Mouse (Mus musculus) heart, embryonic 11.5 days (tissue): Measurements from ENCODE around the gene Hoxa7. TPM values are rescaled to one million over a fixed set of nuclear protein-coding genes. Genes with fewer than 3 reads are reported as not detected.

Experiments
- ATAC-seq: fragments of 200-750 bp; cut with Nextera tagmentation; replicated peaks from 2 replicates; pipeline ENCODE4 v1.8.0; 2017; ENCODE audit warnings: moderate library complexity; ENCODE audit not compliant: insufficient number of reproducible peaks, low FRiP score, low TSS enrichment
- H3K27ac ChIP-seq: fragments of 300-500 bp; sonication (generic); 2 replicates; pipeline ENCODE4 v1.5.1; 2014; ENCODE audit warnings: mild to moderate bottlenecking, low read depth, low read length
- H3K27me3 ChIP-seq: fragments of 300-500 bp; sonication (generic); 2 replicates; pipeline ENCODE4 v1.6.1; 2014; ENCODE audit warnings: mild to moderate bottlenecking, low read length, mixed read lengths; ENCODE audit not compliant: control insufficient read depth, insufficient read depth
- H3K36me3 ChIP-seq: fragments of 300-500 bp; sonication (generic); 2 replicates; pipeline ENCODE4 v1.6.1; 2014; ENCODE audit warnings: mild to moderate bottlenecking, low read length, moderate library complexity, mixed read lengths; ENCODE audit not compliant: control insufficient read depth, insufficient read depth
- H3K4me1 ChIP-seq: fragments of 300-500 bp; sonication (generic); 2 replicates; pipeline ENCODE4 v1.6.1; 2014; ENCODE audit warnings: low read length; ENCODE audit not compliant: control insufficient read depth, insufficient read depth
- H3K4me2 ChIP-seq: fragments of 300-500 bp; sonication (generic); 2 replicates; pipeline ENCODE4 v1.6.1; 2014; ENCODE audit warnings: mild to moderate bottlenecking, moderate library complexity
- H3K4me3 ChIP-seq: fragments of 300-500 bp; sonication (generic); 2 replicates; pipeline ENCODE4 v1.5.1; 2014; ENCODE audit warnings: low read depth, low read length
- H3K9ac ChIP-seq: fragments of 300-500 bp; sonication (generic); 2 replicates; pipeline ENCODE4 v1.6.1; 2014; ENCODE audit warnings: mild to moderate bottlenecking, low read depth, low read length, moderate library complexity
- H3K9me3 ChIP-seq: fragments of 300-500 bp; sonication (generic); replicated peaks from 2 replicates; pipeline ENCODE4 v1.6.1; 2016; ENCODE audit warnings: low read length; ENCODE audit not compliant: control insufficient read depth
- WGBS: fragments of 180-500 bp; shearing (Covaris S2); extraction: QIAGEN DNeasy Blood & Tissue Kit; methylation state at CpG from one replicate; pipeline ENCODE4 v1.1.7; 2014; ENCODE audit not compliant: insufficient replicate concordance; 5-methylcytosine and 5-hydroxymethylcytosine counted together
- polyA plus RNA-seq: library from polyadenylated mRNA; unstranded; fragments of >200 nt; fragmentation: Nextera tagmentation; extraction: Ambion mirVana; gene quantifications from 2 replicates; pipeline ENCODE4 v1.2.1, GENCODE M21; 2014

The Hoxa7 gene
- polyA plus RNA-seq, 1 experiment from 2014 or later, result 0.49 TPM

DNA sequence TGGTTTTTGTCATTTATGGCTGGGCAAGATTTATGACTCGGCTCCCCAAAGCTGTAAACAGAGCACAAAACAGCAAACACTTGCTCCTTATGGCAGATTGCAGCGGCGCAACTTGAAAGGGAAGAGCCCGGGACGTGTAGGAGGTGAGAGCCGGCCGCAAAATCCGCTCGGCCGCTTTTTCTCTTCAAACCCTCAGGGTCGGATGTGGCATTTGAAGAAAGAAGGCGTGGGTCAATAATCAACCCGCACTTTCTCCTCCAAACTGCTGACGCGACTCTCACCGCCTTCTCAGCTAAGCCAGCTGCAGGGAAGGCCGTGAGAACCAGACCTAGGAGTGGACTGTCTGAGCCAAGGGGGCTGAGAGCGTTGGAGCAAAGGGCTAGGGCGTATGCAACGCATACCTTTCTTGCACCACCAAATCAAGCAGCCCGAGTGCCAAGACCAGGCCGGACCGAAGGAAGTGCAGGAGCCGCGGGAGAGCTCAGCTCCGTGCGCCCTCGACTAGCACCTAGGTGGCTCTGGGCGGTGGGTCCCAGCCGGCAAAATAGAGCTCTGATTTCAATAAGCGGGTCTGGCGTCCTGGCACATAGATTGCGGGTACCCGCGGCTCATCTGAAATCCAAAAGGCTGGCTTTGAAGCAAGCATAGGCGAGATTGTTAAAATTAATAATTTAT, 44.5 kb downstream of the Hoxa7 start, which contains the start of gene 5730596B20Rik:
Gene 5730596B20Rik, plus strand, starts transcription at position 438 of the 675 bp plus-strand sequence.
- Histone ChIP-seq H3K4me1 (no peaks in the 10 kb centered on the region), H3K4me3 (peak within 1 kb of the TSS; percentile 38), H3K4me2 (peak within 1 kb of the TSS; percentile 45), H3K27ac (peak within 1 kb of the TSS; percentile 25; the same call in 1 of the 2 replicates), H3K27me3 (peaks cover 92% of the 10 kb centered on the region), H3K9me3 (no peaks in the 10 kb centered on the region), H3K9ac (peak within 1 kb of the TSS; percentile 60; the same call in 1 of the 2 replicates), H3K36me3 (no peaks in the 10 kb centered on the region)
- under 1% methylated on average over 36 of the region's 36 CpGs for whole genome bisulfite sequencing
- no peak for ATAC-seq

DNA sequence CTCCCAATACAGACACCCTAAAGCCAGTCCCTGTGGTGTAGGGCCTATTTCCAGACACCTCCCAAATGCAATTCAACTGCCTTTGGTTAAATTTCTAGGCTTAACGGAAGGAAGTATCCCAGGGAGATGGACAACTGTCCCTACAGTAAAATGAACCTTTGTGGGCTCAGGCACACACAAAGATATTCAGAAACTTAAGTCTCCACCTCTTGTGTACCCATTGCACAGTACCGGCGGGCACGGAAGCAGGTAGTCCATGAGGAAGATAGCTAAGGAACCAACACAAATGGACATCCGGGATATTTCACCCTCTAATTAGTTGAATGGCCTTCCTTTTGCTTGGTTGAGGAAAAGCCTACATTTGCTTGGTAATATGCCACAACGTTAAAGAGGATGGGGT, 45.3 kb downstream of the Hoxa7 start:
- H3K4me2 ChIP-seq, result peak overlapping the region; percentile 20
- H3K36me3 ChIP-seq, result no peaks in the 10 kb centered on the region
- WGBS, result 2% methylated on average over 6 of the region's 6 CpGs
- H3K27me3 ChIP-seq, result peaks cover 92% of the 10 kb centered on the region
- H3K27ac ChIP-seq, result peak overlapping the region; percentile 25; the same call in 1 of the 2 replicates
- H3K9me3 ChIP-seq, result no peaks in the 10 kb centered on the region
- peak overlapping the region; percentile 38 for H3K4me3 ChIP-seq
- ATAC-seq, result no peak
- peak overlapping the region; percentile 60; the same call in 1 of the 2 replicates for H3K9ac ChIP-seq
- 0 out of 2 replicates have a peak, but pooled peaks cover 2% of the 10 kb centered on the region for H3K4me1 ChIP-seq

DNA sequence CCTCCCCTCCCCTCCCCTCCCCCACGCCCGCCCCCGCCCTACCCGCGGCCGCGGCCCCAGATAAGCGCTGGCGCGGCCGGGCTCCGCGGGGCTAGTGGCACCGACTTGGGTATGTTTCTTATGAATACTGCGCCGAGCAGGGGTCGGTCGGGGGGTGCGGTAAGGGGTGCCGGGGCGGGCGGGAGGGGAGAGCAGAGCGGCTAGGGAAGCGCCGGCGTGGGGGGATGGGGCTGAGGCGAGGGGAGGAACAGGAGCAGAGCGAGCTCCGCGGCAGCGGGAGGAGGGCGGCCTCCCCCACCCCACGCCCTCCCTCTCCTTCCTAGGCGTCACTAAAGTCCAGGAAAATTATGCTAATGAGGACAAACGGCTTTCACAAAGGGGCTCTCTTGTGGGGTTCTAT, 45.8 kb downstream of the Hoxa7 start:
- Histone ChIP-seq H3K4me1 (0 out of 2 replicates have a peak, but pooled peaks cover 2% of the 10 kb centered on the region), H3K4me3 (peak overlapping the region; percentile 38), H3K27ac (peak overlapping the region; percentile 76), H3K27me3 (peaks cover 92% of the 10 kb centered on the region), H3K4me2 (peak overlapping the region; percentile 20), H3K9me3 (no peaks in the 10 kb centered on the region), H3K36me3 (no peaks in the 10 kb centered on the region), H3K9ac (peak overlapping the region; percentile 6; the same call in 1 of the 2 replicates)
- WGBS, result 2% methylated on average over 16 of the region's 35 CpGs
- ATAC-seq, result peak; percentile 52; the same call in 1 of the 2 replicates

DNA sequence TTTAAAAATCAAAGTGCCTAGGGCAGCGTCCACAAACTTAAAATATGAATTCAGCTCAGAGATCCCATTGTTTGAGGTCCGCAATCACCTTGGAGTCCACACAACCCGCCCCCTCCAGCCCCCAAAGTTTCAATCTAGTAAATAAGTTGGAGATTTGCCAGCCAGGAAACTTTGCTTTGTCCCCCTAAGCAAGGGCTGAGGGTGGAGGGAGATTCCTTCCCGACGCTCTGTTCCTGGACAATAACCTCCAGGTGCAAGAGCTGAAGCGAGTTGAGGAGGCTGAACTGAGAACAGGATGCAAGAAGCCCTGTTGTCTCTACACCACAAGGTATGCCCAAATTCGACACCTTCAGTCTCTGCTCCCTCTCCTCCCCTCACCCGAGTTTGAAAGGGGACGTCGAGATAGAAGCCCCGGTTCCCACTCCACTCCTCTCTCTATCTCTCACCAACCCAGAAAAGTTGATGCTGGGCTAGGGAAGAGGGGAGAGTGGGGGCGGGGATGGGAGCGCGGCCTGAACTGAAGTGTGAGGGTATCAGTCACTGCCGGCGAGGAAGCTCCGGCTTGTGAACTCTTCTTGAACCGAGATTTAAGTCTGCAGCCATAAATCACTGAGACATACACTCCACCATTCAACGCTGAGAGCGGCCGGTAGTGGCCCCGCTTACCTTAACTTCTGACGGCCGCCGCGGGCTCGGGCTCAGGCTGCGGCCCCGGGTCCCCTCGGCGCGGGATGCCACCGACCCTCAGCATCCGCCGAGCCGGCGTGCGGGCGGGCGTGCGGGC, 46.5 kb downstream of the Hoxa7 start:
- Histone ChIP-seq H3K27me3 (peaks cover 92% of the 10 kb centered on the region), H3K36me3 (no peaks in the 10 kb centered on the region), H3K4me1 (peaks cover 7% of the 10 kb centered on the region; the same call in 1 of the 2 replicates), H3K4me3 (peak overlapping the region; percentile 38), H3K9ac (peak overlapping the region; percentile 46; the same call in 1 of the 2 replicates), H3K27ac (peak overlapping the region; percentile 76), H3K4me2 (peak overlapping the region; percentile 20), H3K9me3 (no peaks in the 10 kb centered on the region)
- WGBS, result under 1% methylated on average over 41 of the region's 41 CpGs
- 0 out of 2 replicates have a peak, but pooled peaks have one; percentile 32 for ATAC-seq

DNA sequence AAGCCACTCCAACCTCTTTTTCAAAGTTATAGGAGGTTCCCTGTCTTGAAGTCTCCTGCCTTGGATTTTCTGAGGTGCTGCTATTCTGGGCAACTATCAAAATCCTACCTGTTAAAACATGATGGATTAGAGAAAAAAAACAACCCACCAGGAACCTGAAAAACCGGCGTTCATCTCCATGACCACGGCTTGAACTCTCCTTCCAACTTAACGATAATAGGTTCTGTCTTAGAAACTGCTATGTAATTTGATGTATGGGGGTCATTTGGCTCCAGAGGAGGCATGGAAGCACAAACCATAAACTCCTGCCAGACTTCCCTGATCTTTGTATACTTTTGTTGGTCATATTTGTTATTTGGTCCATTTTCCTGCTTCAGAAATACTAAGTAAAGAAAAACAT, 48.0 kb downstream of the Hoxa7 start:
- H3K9me3 ChIP-seq, result no peaks in the 10 kb centered on the region
- H3K27me3 ChIP-seq, result peaks cover 87% of the 10 kb centered on the region
- H3K4me3 ChIP-seq, result no peak overlapping the region
- no peak for ATAC-seq
- no peaks in the 10 kb centered on the region for H3K36me3 ChIP-seq
- H3K4me1 ChIP-seq, result peaks cover 10% of the 10 kb centered on the region; the same call in 1 of the 2 replicates
- no peak overlapping the region for H3K27ac ChIP-seq
- no peak overlapping the region for H3K9ac ChIP-seq
- peak overlapping the region; percentile 58 for H3K4me2 ChIP-seq
- 4% methylated on average over 4 of the region's 4 CpGs for WGBS

DNA sequence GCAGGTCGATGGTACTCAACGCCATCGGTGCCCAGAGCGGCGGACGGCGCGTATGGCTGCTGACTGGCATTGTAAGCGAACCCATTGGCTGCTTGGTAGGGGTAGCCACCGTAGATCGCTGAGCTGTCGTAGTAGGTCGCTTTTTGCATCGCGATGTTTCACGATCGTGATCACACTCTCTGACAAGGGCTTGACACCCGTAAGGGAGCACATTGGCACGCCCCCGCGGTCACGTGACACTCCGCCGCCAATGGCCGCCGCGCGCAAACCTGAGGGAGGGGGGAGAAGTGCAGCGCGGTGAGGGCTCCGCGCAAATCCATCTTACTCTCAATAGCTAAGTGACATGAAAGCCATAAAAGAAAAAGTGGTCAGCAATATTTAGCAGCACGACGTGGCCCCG, 49.2 kb downstream of the Hoxa7 start:
- Histone ChIP-seq H3K9ac (peak overlapping the region; percentile 16; the same call in 1 of the 2 replicates), H3K4me1 (peaks cover 10% of the 10 kb centered on the region; the same call in 1 of the 2 replicates), H3K27ac (peak overlapping the region; percentile 24; the same call in 1 of the 2 replicates), H3K4me2 (peak overlapping the region; percentile 58), H3K27me3 (peaks cover 88% of the 10 kb centered on the region), H3K9me3 (no peaks in the 10 kb centered on the region), H3K36me3 (no peaks in the 10 kb centered on the region), H3K4me3 (peak overlapping the region; percentile 20)
- ATAC-seq, result peak; percentile 54; the same call in 1 of the 2 replicates
- 1% methylated on average over 35 of the region's 35 CpGs for WGBS

DNA sequence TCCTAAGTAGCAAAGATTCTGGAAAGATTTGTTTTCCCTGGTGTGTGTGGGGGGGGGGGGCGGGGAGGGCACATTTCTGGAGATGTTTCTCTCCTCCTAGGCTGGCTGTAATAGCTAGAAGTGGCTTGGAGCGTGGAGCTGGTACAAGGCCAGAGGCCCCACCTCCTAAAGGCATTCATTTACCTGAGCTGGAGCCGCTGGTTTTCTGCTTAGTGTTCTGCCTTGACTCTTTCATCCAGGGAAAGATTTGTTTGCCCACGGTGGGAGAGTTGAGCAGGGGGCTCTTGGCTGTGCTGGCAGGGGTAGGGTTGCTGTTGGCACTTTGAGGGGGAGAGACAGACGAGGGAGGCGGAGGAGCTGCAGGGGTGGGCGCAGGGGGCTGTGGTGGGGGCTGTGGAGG, 49.7 kb downstream of the Hoxa7 start:
- 0 out of 2 replicates have a peak overlapping the region, but pooled peaks have one; percentile 15 for H3K27ac ChIP-seq
- WGBS, result 9% methylated on average over 7 of the region's 7 CpGs
- H3K4me2 ChIP-seq, result peak overlapping the region; percentile 58
- H3K4me1 ChIP-seq, result peaks cover 10% of the 10 kb centered on the region; the same call in 1 of the 2 replicates
- peaks cover 87% of the 10 kb centered on the region for H3K27me3 ChIP-seq
- H3K9me3 ChIP-seq, result no peaks in the 10 kb centered on the region
- ATAC-seq, result no peak
- H3K4me3 ChIP-seq, result peak overlapping the region; percentile 20
- no peak overlapping the region for H3K9ac ChIP-seq
- H3K36me3 ChIP-seq, result no peaks in the 10 kb centered on the region

DNA sequence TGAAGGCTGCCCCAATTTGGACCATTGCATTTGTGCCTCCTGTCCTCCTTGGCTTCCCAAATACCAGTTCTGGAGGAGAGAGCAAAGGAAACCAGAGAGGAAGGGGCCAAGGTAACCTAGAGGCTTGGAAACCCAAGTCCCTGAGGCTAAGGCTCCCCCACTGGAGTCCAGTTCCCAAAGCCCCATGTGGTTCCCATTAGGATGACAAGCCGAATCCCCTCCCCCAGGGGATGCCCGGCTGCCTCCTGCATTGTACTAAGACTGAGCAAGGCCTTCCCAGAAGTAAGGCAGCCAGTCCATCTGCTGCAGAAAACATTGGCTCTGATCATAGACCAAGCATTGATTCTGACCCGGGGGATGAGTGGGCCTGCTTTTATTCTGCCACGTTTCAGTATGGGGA, 50.3 kb downstream of the Hoxa7 start:
- no peaks in the 10 kb centered on the region for H3K36me3 ChIP-seq
- H3K4me2 ChIP-seq, result no peak overlapping the region
- peaks cover 89% of the 10 kb centered on the region for H3K27me3 ChIP-seq
- WGBS, result 6% methylated on average over 4 of the region's 4 CpGs
- H3K9me3 ChIP-seq, result no peaks in the 10 kb centered on the region
- no peak overlapping the region for H3K4me3 ChIP-seq
- no peak for ATAC-seq
- no peak overlapping the region for H3K9ac ChIP-seq
- peaks cover 10% of the 10 kb centered on the region; the same call in 1 of the 2 replicates for H3K4me1 ChIP-seq
- no peak overlapping the region for H3K27ac ChIP-seq
